Mouse (Mus musculus) embryonic facial prominence, embryonic 10.5 days (tissue): ENCODE measurements around the gene C1ql4. TPM values are rescaled to one million over a fixed set of nuclear protein-coding genes. Genes with fewer than 3 reads are reported as not detected.

Source experiments
- DNase-seq: peaks from one replicate; pipeline ENCODE4 v3.0.0-alpha.2; 2017; ENCODE audit warnings: low spot score
- H3K27ac ChIP-seq: fragments of 300-500 bp; sonication (generic); replicated peaks from 2 replicates; pipeline ENCODE4 v1.5.1; 2016; ENCODE audit warnings: mild to moderate bottlenecking
- H3K27me3 ChIP-seq: fragments of 300-500 bp; sonication (generic); replicated peaks from 2 replicates; pipeline ENCODE4 v1.6.1; 2016; ENCODE audit warnings: low read depth, mild to moderate bottlenecking; ENCODE audit not compliant: poor library complexity, severe bottlenecking
- H3K36me3 ChIP-seq: fragments of 300-500 bp; sonication (generic); replicated peaks from 2 replicates; pipeline ENCODE4 v1.6.1; 2016; ENCODE audit warnings: mild to moderate bottlenecking, moderate library complexity
- H3K4me1 ChIP-seq: fragments of 300-500 bp; sonication (generic); 2 replicates; pipeline ENCODE4 v1.6.1; 2016
- H3K4me3 ChIP-seq: fragments of 300-500 bp; sonication (generic); 2 replicates; pipeline ENCODE4 v1.5.1; 2016; ENCODE audit warnings: mild to moderate bottlenecking, moderate library complexity
- H3K9me3 ChIP-seq: fragments of 300-500 bp; sonication (generic); 2 replicates; pipeline ENCODE4 v1.6.1; 2016; ENCODE audit warnings: mild to moderate bottlenecking
- WGBS: fragments of 180-500 bp; shearing (Covaris S2); methylation state at CpG from one replicate; pipeline ENCODE4 v1.1.7; 2016; 5-methylcytosine and 5-hydroxymethylcytosine counted together
- polyA plus RNA-seq: library from polyadenylated mRNA; unstranded; fragments of >200 nt; fragmentation: Nextera tagmentation; extraction: Ambion mirVana; gene quantifications from 2 replicates; pipeline ENCODE4 v1.2.1, GENCODE M21; 2016

Gene C1ql4
- polyA plus RNA-seq, 1 experiment from 2014 or later, result 0.52 TPM

- peak overlapping the region; percentile 63 for H3K27ac ChIP-seq
These were observed 8.6 kb upstream of the C1ql4 start for GRCm38 (mm10) chr15:99096061-99096793.

GRCm38 (mm10) chr15:99095356-99095755 is 7.7 kb upstream of the C1ql4 start:
- peak; percentile 21 for DNase-seq
- H3K27ac ChIP-seq, result no peak overlapping the region
- no peaks in the 10 kb centered on the region for H3K9me3 ChIP-seq
- 3% methylated on average over 6 of the region's 6 CpGs for WGBS
- no peaks in the 10 kb centered on the region for H3K36me3 ChIP-seq
- H3K4me1 ChIP-seq, result peaks cover 79% of the 10 kb centered on the region
- H3K27me3 ChIP-seq, result peaks cover 98% of the 10 kb centered on the region
- H3K4me3 ChIP-seq, result peak overlapping the region; percentile 41

More at GRCm38 (mm10) chr15:99096061-99096793, 8.6 kb upstream of the C1ql4 start:
- 1% methylated on average over 24 of the region's 24 CpGs for WGBS
- no peaks in the 10 kb centered on the region for H3K36me3 ChIP-seq
- no peak for DNase-seq
- H3K4me3 ChIP-seq, result peak overlapping the region; percentile 57
- no peaks in the 10 kb centered on the region for H3K9me3 ChIP-seq
- peaks cover 98% of the 10 kb centered on the region for H3K27me3 ChIP-seq
- peaks cover 70% of the 10 kb centered on the region for H3K4me1 ChIP-seq

- Histone ChIP-seq H3K36me3 (no peaks in the 10 kb centered on the region), H3K9me3 (no peaks in the 10 kb centered on the region), H3K27me3 (peaks cover 98% of the 10 kb centered on the region), H3K27ac (no peak overlapping the region), H3K4me3 (peak overlapping the region; percentile 41), H3K4me1 (peaks cover 85% of the 10 kb centered on the region)
- WGBS, result under 1% methylated on average over 27 of the region's 27 CpGs
- DNase-seq, result peak; percentile 53
These were observed 7.1 kb upstream of the C1ql4 start for GRCm38 (mm10) chr15:99094631-99095270.

- H3K36me3 ChIP-seq, result no peaks in the 10 kb centered on the region
- H3K4me3 ChIP-seq, result peak overlapping the region; percentile 63
- under 1% methylated on average over 56 of the region's 56 CpGs for WGBS
- H3K27ac ChIP-seq, result peak overlapping the region; percentile 81
- peaks cover 83% of the 10 kb centered on the region for H3K4me1 ChIP-seq
- H3K27me3 ChIP-seq, result peaks cover 98% of the 10 kb centered on the region
- peak; percentile 80 for DNase-seq
- H3K9me3 ChIP-seq, result no peaks in the 10 kb centered on the region
These were observed 6.0 kb upstream of the C1ql4 start for GRCm38 (mm10) chr15:99093291-99094258.

- H3K9me3 ChIP-seq, result no peaks in the 10 kb centered on the region
- peak within 1 kb of the TSS; percentile 63 for H3K4me3 ChIP-seq
- H3K36me3 ChIP-seq, result no peaks in the 10 kb centered on the region
- peaks cover 83% of the 10 kb centered on the region for H3K4me1 ChIP-seq
- peaks cover 98% of the 10 kb centered on the region for H3K27me3 ChIP-seq
- WGBS, result 9% methylated on average over 8 of the region's 8 CpGs
- no peak for DNase-seq
- peak within 1 kb of the TSS; percentile 81 for H3K27ac ChIP-seq
These were observed 5.3 kb upstream of the C1ql4 start, which contains the start of gene Dnajc22 for GRCm38 (mm10) chr15:99092870-99093269. TSS of gene Dnajc22 (plus strand) at chr15:99093170.

GRCm38 (mm10) chr15:99089069-99089468 is 1.5 kb upstream of the C1ql4 start:
- Histone ChIP-seq H3K27me3 (peaks cover 100% of the 10 kb centered on the region), H3K36me3 (no peaks in the 10 kb centered on the region), H3K27ac (no peak overlapping the region), H3K9me3 (no peaks in the 10 kb centered on the region), H3K4me3 (peak overlapping the region; percentile 19), H3K4me1 (peaks cover 63% of the 10 kb centered on the region)
- 7% methylated on average over 14 of the region's 14 CpGs for WGBS
- peak; percentile 30 for DNase-seq

GRCm38 (mm10) chr15:99088292-99088691 is 675 bp upstream of the C1ql4 start:
- WGBS, result under 1% methylated on average over 27 of the region's 27 CpGs
- Histone ChIP-seq H3K9me3 (no peaks in the 10 kb centered on the region), H3K27ac (no peak overlapping the region; the same call in 1 of the 2 replicates), H3K4me3 (peak overlapping the region; percentile 48), H3K4me1 (peaks cover 61% of the 10 kb centered on the region), H3K36me3 (peaks cover 8% of the 10 kb centered on the region), H3K27me3 (peaks cover 100% of the 10 kb centered on the region)
- DNase-seq, result peak; percentile 92

- H3K4me3 ChIP-seq, result no peak overlapping the region
These were observed 1.6 kb downstream of the C1ql4 start for GRCm38 (mm10) chr15:99085997-99086396.

GRCm38 (mm10) chr15:99084618-99085017 is 3.0 kb downstream of the C1ql4 start:
- Histone ChIP-seq H3K4me1 (peaks cover 35% of the 10 kb centered on the region), H3K4me3 (peak overlapping the region; percentile 37), H3K27me3 (peaks cover 75% of the 10 kb centered on the region), H3K36me3 (peaks cover 45% of the 10 kb centered on the region), H3K27ac (no peak overlapping the region), H3K9me3 (no peaks in the 10 kb centered on the region)
- 6% methylated on average over 19 of the region's 19 CpGs for WGBS
- DNase-seq, result no peak

More at GRCm38 (mm10) chr15:99085997-99086396, 1.6 kb downstream of the C1ql4 start:
- DNase-seq, result no peak
- peaks cover 31% of the 10 kb centered on the region for H3K36me3 ChIP-seq
- peaks cover 49% of the 10 kb centered on the region for H3K4me1 ChIP-seq
- no peaks in the 10 kb centered on the region for H3K9me3 ChIP-seq
- H3K27ac ChIP-seq, result no peak overlapping the region
- peaks cover 89% of the 10 kb centered on the region for H3K27me3 ChIP-seq
- WGBS, result 68% methylated on average over 4 of the region's 4 CpGs

- peaks cover 69% of the 10 kb centered on the region for H3K27me3 ChIP-seq
- peaks cover 51% of the 10 kb centered on the region for H3K36me3 ChIP-seq
- H3K4me1 ChIP-seq, result peaks cover 31% of the 10 kb centered on the region
- H3K27ac ChIP-seq, result no peak overlapping the region
- peak; percentile 57 for DNase-seq
- no peaks in the 10 kb centered on the region for H3K9me3 ChIP-seq
- 7% methylated on average over 11 of the region's 11 CpGs for WGBS
- H3K4me3 ChIP-seq, result peak overlapping the region; percentile 37
These were observed 3.6 kb downstream of the C1ql4 start for GRCm38 (mm10) chr15:99083867-99084557.

GRCm38 (mm10) chr15:99083258-99083657 is 4.4 kb downstream of the C1ql4 start:
- DNase-seq, result peak; percentile 48
- peaks cover 30% of the 10 kb centered on the region for H3K4me1 ChIP-seq

More at GRCm38 (mm10) chr15:99083258-99083657, 4.4 kb downstream of the C1ql4 start:
- peaks cover 62% of the 10 kb centered on the region for H3K27me3 ChIP-seq
- H3K9me3 ChIP-seq, result no peaks in the 10 kb centered on the region
- H3K27ac ChIP-seq, result no peak overlapping the region
- WGBS, result 71% methylated on average over 9 of the region's 9 CpGs
- peak overlapping the region; percentile 37; the same call in 1 of the 2 replicates for H3K4me3 ChIP-seq
- peaks cover 58% of the 10 kb centered on the region for H3K36me3 ChIP-seq
